Mouse (Mus musculus) monocyte, adult 5-6 weeks (primary cell): ENCODE results near the gene Actl6b. TPM values are rescaled to one million over a fixed set of nuclear protein-coding genes. Genes with fewer than 3 reads are reported as not detected.
A peak's percentile ranks its signal among the peaks of the same experiment; 100 is the strongest.
"Not testable (repeated sequence)": the region's sequence is repeated elsewhere in the genome, so short reads cannot be mapped to it uniquely, and the experiment has no call there.

ENCODE experiments used
- ATAC-seq: fragments of 153-309, 156-312 bp; replicated peaks from 2 replicates; pipeline ENCODE4 v1.8.0; 2017; ENCODE audit warnings: mild to moderate bottlenecking; ENCODE audit not compliant: low TSS enrichment, insufficient number of reproducible peaks, severe bottlenecking, poor library complexity, low FRiP score
- total RNA-seq: library from RNA; stranded (forward); fragments of 200-1000, 200-491, 200-594 nt; gene quantifications from 3 replicates; pipeline ENCODE4 v1.2.3, GENCODE M21; 2017

Actl6b gene
- total RNA-seq, 1 experiment from 2014 or later: not detected

- ATAC-seq: no peak
These were observed 37.2 kb downstream of the Actl6b start for GRCm38 (mm10) chr5:137590507-137590906.

GRCm38 (mm10) chr5:137595921-137596320 is 42.6 kb downstream of the Actl6b start:
- no peak for ATAC-seq

- ATAC-seq: no peak
These were observed 43.4 kb downstream of the Actl6b start for GRCm38 (mm10) chr5:137596601-137597261.

- ATAC-seq: no peak
These were observed 44.3 kb downstream of the Actl6b start for GRCm38 (mm10) chr5:137597625-137598024.

- no peak for ATAC-seq
These were observed 44.9 kb downstream of the Actl6b start for GRCm38 (mm10) chr5:137598100-137598826.

GRCm38 (mm10) chr5:137599600-137599999 is 46.3 kb downstream of the Actl6b start:
- ATAC-seq: no peak

GRCm38 (mm10) chr5:137600281-137600618 is 46.9 kb downstream of the Actl6b start:
- ATAC-seq: peak; percentile 4; the same call in 1 of the 2 replicates

GRCm38 (mm10) chr5:137600619-137601364 is 47.5 kb downstream of the Actl6b start, which contains the start of gene Mospd3:
Gene Mospd3, minus strand, starts transcription at chr5:137601058.
- peak; percentile 94 for ATAC-seq

- ATAC-seq: no peak
These were observed 48.0 kb downstream of the Actl6b start for GRCm38 (mm10) chr5:137601365-137601729.

- ATAC-seq: no peak
These were observed 54.7 kb downstream of the Actl6b start for GRCm38 (mm10) chr5:137607860-137608653.

- no peak for ATAC-seq
These were observed 55.4 kb downstream of the Actl6b start for GRCm38 (mm10) chr5:137608654-137609190.

GRCm38 (mm10) chr5:137609292-137609691 is 56.0 kb downstream of the Actl6b start:
- no peak for ATAC-seq

- no peak for ATAC-seq
These were observed 56.7 kb downstream of the Actl6b start for GRCm38 (mm10) chr5:137610056-137610455.

- no peak for ATAC-seq
These were observed 57.4 kb downstream of the Actl6b start for GRCm38 (mm10) chr5:137610548-137611244.

- no peak for ATAC-seq
These were observed 57.9 kb downstream of the Actl6b start for GRCm38 (mm10) chr5:137611245-137611602.

GRCm38 (mm10) chr5:137613076-137613475 is 59.8 kb downstream of the Actl6b start:
- no peak for ATAC-seq

- no peak for ATAC-seq
These were observed 60.2 kb downstream of the Actl6b start, which contains the start of gene Pcolce for GRCm38 (mm10) chr5:137613550-137613949. Gene Pcolce, minus strand, starts transcription at chr5:137613784.

- not testable (repeated sequence) for ATAC-seq
These were observed 61.6 kb downstream of the Actl6b start for GRCm38 (mm10) chr5:137614921-137615320.
